15 mouse cellular contexts compared by ENCODE assay signal in genomic region chr11:57652206-57652922, GRCm38 (mm10). TPM values are rescaled to one million over a fixed set of nuclear protein-coding genes. Genes with fewer than 3 reads are reported as not detected.
A peak's percentile ranks its signal among the peaks of the same experiment; 100 is the strongest.
DNase-seq lines count a peak whose midpoint lies in the region; TF ChIP-seq lines count a peak whose summit lies in the region.
"Had no signal": no experiment of that assay in that cellular context is flagged by ENCODE, and none has a peak within 500 bp of the region (broad histone marks: within the 10 kb centered on the region; RNA-seq: fewer than 3 reads in every experiment).

No protein-coding gene starts in this region.

- peaks cover 87% of the 10 kb centered on the region for H3K4me1 ChIP-seq in heart, embryonic 10.5 days
- H3K4me1 ChIP-seq in bone marrow, adult 2 months (ENCODE audit: control insufficient read depth, insufficient read depth, low read length), result peaks cover 11% of the 10 kb centered on the region

- peaks cover 14% of the 10 kb centered on the region; the same call in 1 of the 2 replicates for H3K27me3 ChIP-seq in heart, embryonic 10.5 days (ENCODE audit: insufficient read depth, poor library complexity, severe bottlenecking)
- H3K27me3 ChIP-seq: embryonic facial prominence, embryonic 15.5 days; hindbrain, embryonic 15.5 days; Patski had no signal

- DNase-seq in heart, embryonic 10.5 days (ENCODE audit: low spot score), result no peak
- no peak for DNase-seq in heart, adult 9 months (ENCODE audit: low spot score in 2 of 2)
- DNase-seq in spleen, postnatal 4 days (ENCODE audit: low spot score in 2 of 2), result peak; percentile 15 to 68
- no peak for DNase-seq in spleen, postnatal 14 days (ENCODE audit: low spot score in 2 of 2)
- peak; percentile 46 for DNase-seq in retina, postnatal 1 day
- DNase-seq in adrenal gland, adult 2 months, result no peak
- DNase-seq: adrenal gland, adult 8-10 months; cerebellum, postnatal 36 days; kidney, adult 9 months; lung, adult 18-20 months had no signal

- TF ChIP-seq CTCF in bone marrow, adult 2 months (IDR thresholded peaks at IDR 0.05; ENCODE audit: control insufficient read depth, insufficient read depth, low read length), result no peak

- H3K27ac ChIP-seq in heart, embryonic 10.5 days, result peak overlapping the region; percentile 77; the same call in 1 of the 2 replicates
- peak overlapping the region; percentile 78 for H3K27ac ChIP-seq in bone marrow, adult 2 months (ENCODE audit: control insufficient read depth, insufficient read depth, low read depth, low read length, poor library complexity)
- H3K27ac ChIP-seq: macrophage had no signal

- TF ChIP-seq POLR2A in bone marrow, adult 2 months (IDR thresholded peaks at IDR 0.05; ENCODE audit: borderline replicate concordance, control insufficient read depth, low read depth, low read length), result no peak

- H3K36me3 ChIP-seq in heart, embryonic 10.5 days, result 0 out of 2 replicates have a peak, but pooled peaks cover 4% of the 10 kb centered on the region
- H3K36me3 ChIP-seq: embryonic facial prominence, embryonic 15.5 days; hindbrain, embryonic 15.5 days had no signal

- no peak overlapping the region for H3K4me3 ChIP-seq in heart, embryonic 10.5 days
- no peak overlapping the region for H3K4me3 ChIP-seq in bone marrow, adult 2 months (replicated peaks; ENCODE audit: control insufficient read depth, low read depth, low read length)
- H3K4me3 ChIP-seq: embryonic facial prominence, embryonic 15.5 days; hindbrain, embryonic 15.5 days had no signal

- 77% methylated on average over 23 of the region's 23 CpGs for WGBS in heart, embryonic 10.5 days
- WGBS in bone marrow, adult 2 months, result 83% methylated on average over 23 of the region's 23 CpGs

- H3K9me3 ChIP-seq in heart, embryonic 10.5 days, result no peaks in the 10 kb centered on the region
- H3K9me3 ChIP-seq: embryonic facial prominence, embryonic 15.5 days; hindbrain, embryonic 15.5 days had no signal

RNA-seq across cellular contexts. Expression of gene Galnt10, which starts 7.1 kb away (rescaled TPM):
- 16.6 and 20.7 TPM in 2 replicates for polyA plus RNA-seq in heart, embryonic 10.5 days (2016; fragmentation: Nextera tagmentation; extraction: Ambion mirVana)
- 16.6 and 18.0 TPM in 2 replicates for polyA plus RNA-seq in bone marrow, adult 2 months (2011; ENCODE audit: insufficient read depth, insufficient read length, low replicate concordance, missing spikeins)
- 10 to 100 TPM; 50.2 to 54.5 TPM for total RNA-seq in adrenal gland, adult 2 months (2021)
- 23.7 and 33.8 TPM in 2 replicates for polyA plus RNA-seq in adrenal gland, adult 2 months (2012; rRNA removed)

Comparison
In these comparisons a context has a peak if more than half of its experiments do, and no peak if none do; other contexts are left out.
1. DNase-seq: peak in spleen, postnatal 4 days (2 of 2) and retina, postnatal 1 day (single experiment); none in heart, embryonic 10.5 days (single experiment), heart, adult 9 months (0 of 2), spleen, postnatal 14 days (0 of 2) and adrenal gland, adult 2 months (single experiment).